Comparison of ENCODE assay signal across 8 mouse cellular contexts in the genomic region with DNA sequence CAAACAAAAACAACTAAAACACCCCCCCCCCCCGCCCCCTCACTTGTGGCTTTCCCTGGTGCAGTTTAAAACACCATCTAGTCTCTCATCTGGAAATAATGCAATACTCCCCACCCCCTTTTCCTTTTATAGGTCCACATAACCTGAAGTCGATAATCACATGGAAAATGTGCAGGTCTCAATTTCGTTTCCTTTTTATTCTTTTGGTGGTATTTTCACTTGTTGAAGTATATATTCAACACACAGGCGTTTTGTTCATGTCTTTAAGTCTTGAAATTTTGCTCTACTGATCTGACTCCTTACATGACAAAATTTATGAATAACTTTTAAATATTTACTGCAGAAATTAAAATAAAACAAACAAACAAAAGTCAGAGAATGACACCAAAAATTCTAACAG. TPM values are rescaled to one million over a fixed set of nuclear protein-coding genes. Genes with fewer than 3 reads are reported as not detected.
A peak's percentile ranks its signal among the peaks of the same experiment; 100 is the strongest.
DNase-seq lines count a peak whose midpoint lies in the region; ATAC-seq and TF ChIP-seq lines count a peak whose summit lies in the region.

No protein-coding gene starts in this region.

- no peak for TF ChIP-seq EP300 in liver, postnatal 0 days (IDR thresholded peaks at IDR 0.05; ENCODE audit: low read depth)

- no peaks in the 10 kb centered on the region for H3K27me3 ChIP-seq in heart, embryonic 12.5 days (replicated peaks)
- no peaks in the 10 kb centered on the region for H3K27me3 ChIP-seq in heart, embryonic 15.5 days
- no peaks in the 10 kb centered on the region for H3K27me3 ChIP-seq in liver, postnatal 0 days (ENCODE audit: insufficient read depth, low read length)

- no peak for TF ChIP-seq CTCF in liver, postnatal 0 days (IDR thresholded peaks at IDR 0.05; ENCODE audit: low read depth)

- H3K36me3 ChIP-seq in heart, embryonic 12.5 days = no peaks in the 10 kb centered on the region
- no peaks in the 10 kb centered on the region for H3K36me3 ChIP-seq in heart, embryonic 15.5 days
- H3K36me3 ChIP-seq in liver, postnatal 0 days (replicated peaks; ENCODE audit: insufficient read depth, low read length) = no peaks in the 10 kb centered on the region

- WGBS in heart, embryonic 12.5 days = 0% methylated on average over 4 of the region's 4 CpGs
- under 1% methylated on average over 4 of the region's 4 CpGs for WGBS in heart, embryonic 15.5 days
- 0% methylated on average over 4 of the region's 4 CpGs for WGBS in liver, postnatal 0 days (ENCODE audit: insufficient replicate concordance)

- H3K9me3 ChIP-seq in heart, embryonic 12.5 days (replicated peaks) = no peaks in the 10 kb centered on the region
- no peaks in the 10 kb centered on the region for H3K9me3 ChIP-seq in heart, embryonic 15.5 days (replicated peaks)
- H3K9me3 ChIP-seq in liver, postnatal 0 days (ENCODE audit: low read length) = no peaks in the 10 kb centered on the region

- ATAC-seq in heart, embryonic 12.5 days (ENCODE audit: insufficient number of reproducible peaks, low FRiP score) = no peak
- no peak for ATAC-seq in heart, embryonic 15.5 days (replicated peaks; ENCODE audit: insufficient number of reproducible peaks, insufficient read depth, low FRiP score, low read depth)
- ATAC-seq in liver, postnatal 0 days = peak; percentile 37; the same call in 1 of the 2 replicates

- peak overlapping the region; percentile 55 for H3K4me3 ChIP-seq in heart, embryonic 12.5 days
- peak overlapping the region; percentile 58 for H3K4me3 ChIP-seq in heart, embryonic 15.5 days
- H3K4me3 ChIP-seq in liver, postnatal 0 days (ENCODE audit: low read depth, low read length) = peak overlapping the region; percentile 58

- no peaks in the 10 kb centered on the region for H3K4me1 ChIP-seq in heart, embryonic 12.5 days (replicated peaks)
- H3K4me1 ChIP-seq in heart, embryonic 15.5 days (replicated peaks) = 0 out of 2 replicates have a peak, but pooled peaks cover 5% of the 10 kb centered on the region
- no peaks in the 10 kb centered on the region; the same call in 1 of the 2 replicates for H3K4me1 ChIP-seq in liver, postnatal 0 days (ENCODE audit: insufficient read depth)

- peak overlapping the region; percentile 69 for H3K9ac ChIP-seq in heart, embryonic 12.5 days
- H3K9ac ChIP-seq in heart, embryonic 15.5 days = peak overlapping the region; percentile 54
- H3K9ac ChIP-seq in liver, postnatal 0 days (replicated peaks) = peak overlapping the region; percentile 53

- H3K4me2 ChIP-seq in heart, embryonic 12.5 days = peak overlapping the region; percentile 76
- peak overlapping the region; percentile 64 for H3K4me2 ChIP-seq in heart, embryonic 15.5 days
- H3K4me2 ChIP-seq in liver, postnatal 0 days (ENCODE audit: low read depth, low read length) = peak overlapping the region; percentile 85

- peak overlapping the region; percentile 86 for H3K27ac ChIP-seq in heart, embryonic 12.5 days (ENCODE audit: poor library complexity, severe bottlenecking)
- H3K27ac ChIP-seq in heart, embryonic 15.5 days = peak overlapping the region; percentile 97
- peak overlapping the region; percentile 91 for H3K27ac ChIP-seq in liver, postnatal 0 days (ENCODE audit: low read depth)

- no peak for DNase-seq in heart, adult 11 months
- DNase-seq in adipocyte (ENCODE audit: low spot score) = peak; percentile 58
- DNase-seq in liver, postnatal 0 days = no peak
- DNase-seq in frontal cortex, postnatal 14 days (ENCODE audit: low spot score in 2 of 2) = no peak
- DNase-seq in spleen, postnatal 10 days (ENCODE audit: low spot score in 2 of 2) = no peak
- DNase-seq in B cell, adult 2 months = no peak

RNA-seq across cellular contexts. Expression of gene Adamts6, which starts 1.3 kb away (rescaled TPM):
- polyA plus RNA-seq in heart, embryonic 12.5 days (2016; fragmentation: Nextera tagmentation; extraction: Ambion mirVana) = 5.7 and 6.8 TPM in 2 replicates
- polyA plus RNA-seq in heart, embryonic 15.5 days (2015; fragmentation: Nextera tagmentation; extraction: Ambion mirVana) = 4.6 and 5.1 TPM in 2 replicates
- 0.27 and 0.32 TPM in 2 replicates for polyA plus RNA-seq in liver, postnatal 0 days (2015; fragmentation: Nextera tagmentation; extraction: Ambion mirVana)

RNA-seq across cellular contexts. Expression of gene Ppwd1, which starts 57.7 kb away (rescaled TPM):
- polyA plus RNA-seq in heart, embryonic 12.5 days (2016; fragmentation: Nextera tagmentation; extraction: Ambion mirVana) = 10.6 and 11.0 TPM in 2 replicates
- polyA plus RNA-seq in heart, embryonic 15.5 days (2015; fragmentation: Nextera tagmentation; extraction: Ambion mirVana) = 8.7 and 8.8 TPM in 2 replicates
- 5.6 and 5.8 TPM in 2 replicates for polyA plus RNA-seq in liver, postnatal 0 days (2015; fragmentation: Nextera tagmentation; extraction: Ambion mirVana)

RNA-seq across cellular contexts. Expression of gene Cenpk, which starts 57.9 kb away (rescaled TPM):
- polyA plus RNA-seq in heart, embryonic 12.5 days (2016; fragmentation: Nextera tagmentation; extraction: Ambion mirVana) = 50.1 and 53.8 TPM in 2 replicates
- polyA plus RNA-seq in heart, embryonic 15.5 days (2015; fragmentation: Nextera tagmentation; extraction: Ambion mirVana) = 36.1 and 38.9 TPM in 2 replicates
- 41.6 and 45.4 TPM in 2 replicates for polyA plus RNA-seq in liver, postnatal 0 days (2015; fragmentation: Nextera tagmentation; extraction: Ambion mirVana)
